Mouse (Mus musculus): Measurements from ENCODE around the gene Tmem98.

DNA sequence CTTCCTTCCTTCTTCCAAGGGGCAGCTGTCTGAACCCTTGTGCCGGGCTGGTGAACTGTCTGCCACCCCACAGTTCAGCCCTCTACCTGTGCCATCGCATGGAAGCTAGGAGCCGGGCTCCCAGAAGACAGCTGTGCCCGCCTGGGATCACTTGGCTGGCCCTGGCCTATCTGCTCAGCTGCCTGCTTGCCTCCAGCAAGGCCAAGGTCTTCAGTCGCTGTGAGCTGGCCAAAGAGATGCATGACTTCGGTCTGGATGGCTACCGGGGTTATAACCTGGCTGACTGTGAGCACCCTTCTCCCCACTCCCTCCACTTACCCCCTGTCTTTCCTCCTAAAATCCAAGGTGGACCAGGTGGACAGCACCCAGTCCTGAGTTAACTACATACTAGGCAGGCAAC lies 53.0 kb downstream of the Tmem98 start:
- no peak for TF ChIP-seq EP300 (optimal IDR thresholded peaks at IDR 0.05)
- no peak for TF ChIP-seq CTCF (IDR thresholded peaks at IDR 0.05; ENCODE audit: low read depth)
